Mouse (Mus musculus) brain, embryonic 14.5 days (tissue): Measurements from ENCODE around the gene Gm21969.

Experiments
- CTCF ChIP-seq: fragments of 200-500 bp; IDR thresholded peaks from 2 replicates; pipeline ENCODE4 v1.5.1; 2012; ENCODE audit warnings: inconsistent platforms, mild to moderate bottlenecking, moderate library complexity, borderline replicate concordance; ENCODE audit not compliant: insufficient read depth, insufficient read length; ENCODE audit errors: extremely low read depth
- POLR2A ChIP-seq: fragments of 200-500 bp; IDR thresholded peaks from 2 replicates; pipeline ENCODE4 v1.6.1; 2012; ENCODE audit warnings: mild to moderate bottlenecking, inconsistent platforms, borderline replicate concordance; ENCODE audit not compliant: poor library complexity, insufficient read depth, insufficient read length, severe bottlenecking; ENCODE audit errors: extremely low read depth

DNA sequence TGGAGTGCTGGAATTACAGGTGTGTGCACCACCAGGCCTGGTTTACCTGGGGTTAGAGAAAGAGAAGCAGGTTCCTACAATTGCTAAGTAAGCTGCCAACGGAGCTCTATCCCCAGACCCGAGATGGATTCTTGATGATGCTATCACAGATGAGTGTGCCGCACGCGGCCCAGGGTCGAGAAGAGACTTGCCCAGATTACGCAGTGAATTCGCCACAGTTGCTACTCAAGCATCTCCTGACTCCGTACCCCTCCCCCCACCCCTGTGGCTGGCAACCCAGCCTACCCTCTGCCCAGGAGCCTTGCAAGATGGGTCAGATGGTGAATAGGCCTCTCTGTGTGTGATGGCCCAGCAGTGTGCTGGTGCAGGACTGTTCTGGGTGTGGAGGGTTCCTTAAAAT, 6.3 kb upstream of the Gm21969 start:
- TF ChIP-seq CTCF: no peak
- TF ChIP-seq POLR2A: no peak
